Mouse (Mus musculus): ENCODE data around the gene Rabgap1.

- TF ChIP-seq POLR2A (IDR thresholded peaks at IDR 0.05; ENCODE audit: low read depth, low read length): peak; percentile 73
- no peak for TF ChIP-seq CTCF (IDR thresholded peaks at IDR 0.05; ENCODE audit: borderline replicate concordance, insufficient read depth, low read length)
Observed at GRCm38 (mm10) chr2:37430593-37431464, 12.2 kb upstream of the Rabgap1 start.
